Mouse (Mus musculus) brown adipose tissue, adult 24 weeks (tissue): ENCODE data around the gene Zfp950. TPM values are rescaled to one million over a fixed set of nuclear protein-coding genes. Genes with fewer than 3 reads are reported as not detected.

ENCODE experiments used
- H3K27ac ChIP-seq: fragments of 200-500 bp; replicated peaks from 2 replicates; pipeline ENCODE4 v1.5.1; 2012; ENCODE audit warnings: low read depth, mild to moderate bottlenecking, low read length
- H3K4me1 ChIP-seq: fragments of 200-500 bp; 2 replicates; pipeline ENCODE4 v1.6.1; 2012; ENCODE audit warnings: low read length, mixed read lengths; ENCODE audit not compliant: control insufficient read depth, insufficient read depth, insufficient read length
- H3K4me3 ChIP-seq: fragments of 200-500 bp; 2 replicates; pipeline ENCODE4 v1.5.1; 2012; ENCODE audit warnings: low read depth, mild to moderate bottlenecking, low read length, moderate library complexity; ENCODE audit not compliant: insufficient read depth
- polyA plus RNA-seq: library from polyadenylated mRNA; stranded (reverse); fragments of >200 nt; gene quantifications from 2 replicates; pipeline ENCODE4 v1.2.4, GENCODE M21; 2012; ENCODE audit not compliant: missing spikeins, insufficient read depth, insufficient read length

Zfp950 gene
- polyA plus RNA-seq, 1 experiment, result 23.0 TPM

DNA sequence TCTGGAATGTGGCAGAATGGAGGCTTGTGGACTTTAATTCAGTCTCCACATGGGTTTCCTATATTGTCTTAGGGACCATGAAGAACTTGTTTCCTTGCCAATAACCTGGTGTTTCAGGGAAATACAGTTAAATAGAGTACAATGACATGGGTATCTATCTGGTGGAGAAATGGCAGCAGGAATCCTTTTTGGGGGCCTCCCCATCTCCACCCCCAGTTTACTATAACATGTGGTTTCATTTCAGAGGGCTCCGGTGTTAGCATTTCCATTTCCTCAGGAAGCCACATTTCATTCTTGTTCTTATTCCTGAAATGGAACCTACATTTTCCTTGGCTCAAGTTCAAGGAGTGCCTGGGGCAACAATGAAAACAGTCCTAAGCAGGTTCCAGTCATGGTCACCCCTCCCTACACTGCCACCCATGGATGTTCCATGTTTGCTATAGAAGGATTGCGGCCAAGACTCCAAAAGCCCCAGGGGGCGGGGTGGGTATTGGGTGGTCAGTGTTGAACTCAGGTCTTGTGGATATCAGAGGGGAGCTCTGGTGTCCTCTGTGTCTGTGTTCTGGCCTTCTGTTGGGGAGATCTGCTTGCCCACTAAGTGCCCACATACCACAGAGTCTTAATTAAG lies 118.6 kb downstream of the Zfp950 start:
- H3K27ac ChIP-seq, result peak overlapping the region; percentile 45
- H3K4me1 ChIP-seq, result peaks cover 8% of the 10 kb centered on the region; the same call in 1 of the 2 replicates
- H3K4me3 ChIP-seq, result no peak overlapping the region

GRCm38 (mm10) chr19:61021502-61021901 lies 119.1 kb downstream of the Zfp950 start:
- Histone ChIP-seq H3K27ac (peak overlapping the region; percentile 45), H3K4me3 (no peak overlapping the region), H3K4me1 (peaks cover 8% of the 10 kb centered on the region; the same call in 1 of the 2 replicates)

DNA sequence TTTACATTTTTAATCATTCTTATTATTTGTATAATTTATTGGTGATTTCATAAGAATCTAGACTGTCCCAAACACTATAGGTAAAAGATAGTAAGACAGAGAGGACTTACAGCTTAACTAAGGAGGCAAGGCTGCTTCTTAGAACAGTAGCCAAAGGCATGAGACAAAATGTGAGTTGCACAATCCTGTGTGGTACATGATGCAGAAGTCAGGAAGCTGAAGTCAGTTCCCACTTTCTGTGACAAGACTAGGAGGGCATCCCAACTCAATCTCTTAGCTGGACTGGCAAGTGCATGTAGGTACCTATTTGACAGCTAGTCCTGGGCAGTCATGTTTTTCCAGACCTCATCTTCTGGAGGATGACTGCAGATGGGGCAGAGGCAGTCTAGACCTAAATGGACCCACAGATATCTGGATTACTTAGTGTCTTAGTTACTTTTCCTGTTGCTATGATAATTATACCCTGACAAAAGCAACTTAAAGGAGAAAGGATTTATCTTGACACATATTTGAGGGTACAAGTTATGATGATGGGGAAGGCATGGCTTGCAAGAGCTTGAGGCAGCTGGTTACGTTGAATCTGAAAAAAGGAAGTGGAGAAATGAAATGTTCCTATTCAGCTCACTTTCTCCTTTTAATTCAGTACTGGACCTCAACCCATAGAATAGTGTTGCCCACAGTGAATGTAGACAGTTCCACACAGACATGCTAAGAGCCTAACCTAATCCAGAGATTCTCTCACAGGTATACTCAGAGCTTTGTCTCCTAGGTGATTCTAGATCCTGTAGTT lies 123.0 kb downstream of the Zfp950 start:
- H3K4me1 ChIP-seq, result peaks cover 8% of the 10 kb centered on the region
- H3K27ac ChIP-seq, result no peak overlapping the region
- H3K4me3 ChIP-seq, result no peak overlapping the region

DNA sequence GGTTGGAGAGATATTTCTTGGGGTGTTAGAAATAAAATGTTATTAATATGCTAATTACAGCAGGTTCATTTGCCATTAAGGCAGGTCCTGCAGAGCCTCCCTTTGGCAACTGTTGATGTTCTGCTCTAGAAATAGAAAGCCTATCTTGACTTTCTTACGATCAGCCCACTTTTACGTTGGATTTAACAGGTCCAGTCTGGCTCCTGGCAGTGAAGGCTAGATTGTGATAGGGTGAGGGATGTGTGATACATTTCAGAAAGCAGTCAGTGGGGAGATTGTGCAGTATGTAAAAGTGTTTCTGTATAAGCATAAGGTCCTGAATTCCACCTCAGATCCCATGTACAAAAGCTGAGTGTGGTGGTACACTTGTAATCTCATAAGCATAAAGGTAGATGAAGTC lies 131.4 kb downstream of the Zfp950 start:
- Histone ChIP-seq H3K27ac (no peak overlapping the region), H3K4me1 (peaks cover 3% of the 10 kb centered on the region; the same call in 1 of the 2 replicates), H3K4me3 (no peak overlapping the region)

Other genes with a start within 250 kb of the Zfp950 start
- not detected in 2 replicates for gene Gm7102, start 35.5 kb upstream of the Zfp950 start, polyA plus RNA-seq
- gene Gm6020, start 43.0 kb upstream of the Zfp950 start, polyA plus RNA-seq, result not detected in 2 replicates
- gene Csf2ra, start 87.6 kb upstream of the Zfp950 start, polyA plus RNA-seq, result 5.4 and 5.9 TPM in 2 replicates
- not detected in 2 replicates for gene Gm21060, start 156.2 kb upstream of the Zfp950 start, polyA plus RNA-seq